27 mouse cellular contexts compared by ENCODE assay signal in genomic region chr13:107141209-107141608, GRCm38 (mm10).
DNase-seq lines count a peak whose midpoint lies in the region; ATAC-seq and TF ChIP-seq lines count a peak whose summit lies in the region.
"Had no signal": no experiment of that assay in that cellular context is flagged by ENCODE, and none has a peak within 500 bp of the region (broad histone marks: within the 10 kb centered on the region; RNA-seq: fewer than 3 reads in every experiment).

No protein-coding gene starts in this region.

- no peaks in the 10 kb centered on the region for H3K36me3 ChIP-seq in hindbrain, postnatal 0 days (ENCODE audit: insufficient read depth, low read length)
- H3K36me3 ChIP-seq in hindbrain, embryonic 16.5 days (ENCODE audit: control insufficient read depth, insufficient read depth, low read length): no peaks in the 10 kb centered on the region
- no peaks in the 10 kb centered on the region for H3K36me3 ChIP-seq in midbrain, embryonic 14.5 days (ENCODE audit: control insufficient read depth, insufficient read depth, low read length)
- no peaks in the 10 kb centered on the region for H3K36me3 ChIP-seq in midbrain, embryonic 10.5 days
- H3K36me3 ChIP-seq: embryonic facial prominence, embryonic 13.5 days; hindbrain, embryonic 15.5 days; midbrain, embryonic 13.5 days; neural tube, embryonic 13.5 days; stomach, embryonic 15.5 days had no signal

- WGBS in hindbrain, postnatal 0 days: 46% methylated on average over 4 of the region's 4 CpGs
- WGBS in hindbrain, embryonic 16.5 days: 38% methylated on average over 4 of the region's 4 CpGs
- 48% methylated on average over 4 of the region's 4 CpGs for WGBS in midbrain, embryonic 14.5 days
- WGBS in midbrain, embryonic 10.5 days: 65% methylated on average over 4 of the region's 4 CpGs

- H3K27ac ChIP-seq in hindbrain, postnatal 0 days: no peak overlapping the region
- no peak overlapping the region for H3K27ac ChIP-seq in hindbrain, embryonic 16.5 days (ENCODE audit: low read depth, low read length)
- no peak overlapping the region for H3K27ac ChIP-seq in midbrain, embryonic 14.5 days (replicated peaks; ENCODE audit: low read depth, low read length)
- H3K27ac ChIP-seq in midbrain, embryonic 10.5 days (replicated peaks): no peak overlapping the region
- H3K27ac ChIP-seq: embryonic facial prominence, embryonic 13.5 days; hindbrain, embryonic 15.5 days; midbrain, embryonic 13.5 days; neural tube, embryonic 13.5 days; stomach, embryonic 15.5 days had no signal

- H3K4me1 ChIP-seq in hindbrain, postnatal 0 days (ENCODE audit: insufficient read depth, low read length): no peaks in the 10 kb centered on the region
- no peaks in the 10 kb centered on the region for H3K4me1 ChIP-seq in hindbrain, embryonic 16.5 days (ENCODE audit: control insufficient read depth, insufficient read depth, low read depth, low read length)
- no peaks in the 10 kb centered on the region for H3K4me1 ChIP-seq in midbrain, embryonic 14.5 days (ENCODE audit: control insufficient read depth, insufficient read depth, low read length)
- H3K4me1 ChIP-seq in midbrain, embryonic 10.5 days: no peaks in the 10 kb centered on the region
- H3K4me1 ChIP-seq: hindbrain, embryonic 15.5 days; midbrain, embryonic 13.5 days; neural tube, embryonic 13.5 days; stomach, embryonic 15.5 days had no signal

- no peak overlapping the region for H3K9ac ChIP-seq in hindbrain, postnatal 0 days (replicated peaks; ENCODE audit: low read length)
- no peak overlapping the region for H3K9ac ChIP-seq in hindbrain, embryonic 16.5 days (ENCODE audit: low read depth, low read length)
- no peak overlapping the region for H3K9ac ChIP-seq in midbrain, embryonic 14.5 days (replicated peaks; ENCODE audit: low read length)
- H3K9ac ChIP-seq: embryonic facial prominence, embryonic 13.5 days; forebrain, postnatal 0 days; hindbrain, embryonic 15.5 days; midbrain, embryonic 13.5 days; neural tube, embryonic 13.5 days; stomach, embryonic 15.5 days had no signal

- TF ChIP-seq CTCF in hindbrain, postnatal 0 days (IDR thresholded peaks at IDR 0.05; ENCODE audit: low read depth): no peak

- ATAC-seq in hindbrain, postnatal 0 days: no peak
- ATAC-seq in hindbrain, embryonic 16.5 days: no peak
- no peak for ATAC-seq in midbrain, embryonic 14.5 days (ENCODE audit: low FRiP score, low TSS enrichment)
- ATAC-seq: forebrain, postnatal 0 days; intestine, embryonic 16.5 days; midbrain, embryonic 13.5 days; Patski had no signal

- H3K9me3 ChIP-seq in hindbrain, postnatal 0 days (ENCODE audit: low read length): no peaks in the 10 kb centered on the region
- H3K9me3 ChIP-seq in hindbrain, embryonic 16.5 days (ENCODE audit: control insufficient read depth, low read length): no peaks in the 10 kb centered on the region
- no peaks in the 10 kb centered on the region for H3K9me3 ChIP-seq in midbrain, embryonic 14.5 days (ENCODE audit: control insufficient read depth, low read length)
- H3K9me3 ChIP-seq in midbrain, embryonic 10.5 days (replicated peaks): no peaks in the 10 kb centered on the region
- H3K9me3 ChIP-seq: hindbrain, embryonic 15.5 days; midbrain, embryonic 13.5 days; neural tube, embryonic 13.5 days; stomach, embryonic 15.5 days had no signal

- no peak overlapping the region for H3K4me3 ChIP-seq in hindbrain, postnatal 0 days (ENCODE audit: low read length)
- no peak overlapping the region for H3K4me3 ChIP-seq in hindbrain, embryonic 16.5 days (ENCODE audit: low read length)
- no peak overlapping the region for H3K4me3 ChIP-seq in midbrain, embryonic 14.5 days (replicated peaks; ENCODE audit: low read depth, low read length)
- no peak overlapping the region for H3K4me3 ChIP-seq in midbrain, embryonic 10.5 days
- H3K4me3 ChIP-seq: embryonic facial prominence, embryonic 13.5 days; hindbrain, embryonic 15.5 days; midbrain, embryonic 13.5 days; neural tube, embryonic 13.5 days; stomach, embryonic 15.5 days had no signal

- H3K4me2 ChIP-seq in hindbrain, postnatal 0 days (ENCODE audit: low read depth, low read length): no peak overlapping the region
- no peak overlapping the region for H3K4me2 ChIP-seq in hindbrain, embryonic 16.5 days (ENCODE audit: low read length)
- H3K4me2 ChIP-seq in midbrain, embryonic 14.5 days (ENCODE audit: low read length): no peak overlapping the region
- H3K4me2 ChIP-seq: embryonic facial prominence, embryonic 13.5 days; hindbrain, embryonic 15.5 days; midbrain, embryonic 13.5 days; neural tube, embryonic 13.5 days; stomach, embryonic 15.5 days had no signal

- peak; percentile 52 for DNase-seq in embryo, embryonic 10.5 days (ENCODE audit: low spot score)
- no peak for DNase-seq in embryo, embryonic 9.5 days (ENCODE audit: extremely low spot score)
- DNase-seq in hindbrain, postnatal 0 days (ENCODE audit: low spot score): peak; percentile 20
- DNase-seq in midbrain, embryonic 14.5 days: peak; percentile 46
- no peak for DNase-seq in midbrain, embryonic 10.5 days (ENCODE audit: low spot score)
- DNase-seq in retina, embryonic 14.5 days (ENCODE audit: low spot score): peak; percentile 93
- DNase-seq in testis, postnatal 10 days (ENCODE audit: low spot score): no peak
- DNase-seq: adrenal gland, adult 2 months; cerebellum, adult 2 months; cerebellum, postnatal 36 days; forebrain, postnatal 0 days; gastrocnemius, postnatal 14 days; heart, adult 18-20 months; heart, postnatal 36 days; kidney, adult 9 months; layer of hippocampus, postnatal 36 days; lung, postnatal 14 days; thymus, adult 18-20 months; thymus, postnatal 36 days had no signal

- no peaks in the 10 kb centered on the region for H3K27me3 ChIP-seq in hindbrain, postnatal 0 days (ENCODE audit: insufficient read depth, low read length)
- no peaks in the 10 kb centered on the region for H3K27me3 ChIP-seq in hindbrain, embryonic 16.5 days (replicated peaks; ENCODE audit: control insufficient read depth, insufficient read depth, low read length)
- H3K27me3 ChIP-seq in midbrain, embryonic 14.5 days (ENCODE audit: control insufficient read depth, insufficient read depth, low read length): no peaks in the 10 kb centered on the region
- H3K27me3 ChIP-seq in midbrain, embryonic 10.5 days (ENCODE audit: low read depth, poor library complexity, severe bottlenecking): no peaks in the 10 kb centered on the region
- H3K27me3 ChIP-seq: embryonic facial prominence, embryonic 13.5 days; hindbrain, embryonic 15.5 days; midbrain, embryonic 13.5 days; neural tube, embryonic 13.5 days; stomach, embryonic 15.5 days had no signal

Comparison
In these comparisons a context has a peak if more than half of its experiments do, and no peak if none do; other contexts are left out.
1. DNase-seq: peak in embryo, embryonic 10.5 days (single experiment), hindbrain, postnatal 0 days (single experiment), midbrain, embryonic 14.5 days (single experiment) and retina, embryonic 14.5 days (single experiment); none in embryo, embryonic 9.5 days (single experiment), midbrain, embryonic 10.5 days (single experiment) and testis, postnatal 10 days (single experiment).